Mouse (Mus musculus) embryonic stem cell, embryonic (primary cell): Measurements from ENCODE around the gene Serinc2.

Source experiments
- CTCF ChIA-PET, 4 experiments: fragments of 300-600 bp in 2 of 4; fragments of 350-600 bp in 2 of 4; sonication (Branson Sonifier 250); formaldehyde crosslinking; loops; one replicate each; lab custom pipeline; 2022; ENCODE audit warnings: inconsistent platforms in 2 of 4; lab: Charles Lee
- POLR2A ChIA-PET, 4 experiments: fragments of 300-600 bp in 2 of 4; fragments of 350-600 bp in 2 of 4; sonication (Branson Sonifier 250); formaldehyde crosslinking; loops; one replicate each; lab custom pipeline; 2022; ENCODE audit warnings: antibody characterized with exemption in 4 of 4, inconsistent platforms in 1 of 4; lab: Charles Lee

Gene Serinc2

GRCm38 (mm10) chr4:130279105-130279504 lies at the start of gene Serinc2:
TSS of gene Serinc2 (minus strand) at chr4:130279205.
- ChIA-PET CTCF (interaction anchor here in 1 of 4 experiments (1.4 kb wide), 1 partner anchor 13 kb away, joined by 3 read pairs; no protein-coding TSS in a partner anchor), POLR2A (no interaction called here)

DNA sequence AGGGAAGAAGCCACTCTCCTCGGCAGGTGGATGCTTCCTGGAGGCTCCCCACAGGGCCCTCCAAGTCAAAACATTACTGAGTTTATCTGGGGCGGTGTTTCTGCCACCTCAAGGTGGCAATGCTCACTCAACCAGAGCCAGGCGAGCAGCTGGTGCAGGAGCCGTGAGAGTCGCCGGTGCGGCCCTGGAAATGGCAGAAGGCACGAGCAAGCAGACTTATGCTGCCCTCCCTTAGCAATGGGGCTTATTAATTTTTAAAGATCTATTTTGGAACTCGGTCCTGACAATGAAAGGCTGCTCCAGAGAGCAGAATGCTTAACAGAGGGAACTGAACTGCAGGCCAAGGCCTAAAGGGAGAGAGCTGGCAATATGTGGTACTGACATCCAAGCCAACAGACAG lies 48.4 kb upstream of the Serinc2 start:
- ChIA-PET POLR2A (interaction anchor here (0.6 to 3.3 kb wide), 10 partner anchors 9 to 194 kb away, joined by 3 to 12 read pairs (median 4); partner anchors contain the start of genes Fabp3 (in 1 of the 4), Gm10570 (in 1 of the 4), Snrnp40 (in 1 of the 4) and Zcchc17 (in 1 of the 4)), CTCF (interaction anchor here (0.6 to 2.2 kb wide), 8 partner anchors 8 to 207 kb away, joined by 3 to 10 read pairs (median 3); no protein-coding TSS in a partner anchor)

- ChIA-PET POLR2A (interaction anchor here in 2 of 4 experiments (0.7 to 23.8 kb wide), 11 partner anchors 11 to 343 kb away, joined by 3 to 432 read pairs (median 4); partner anchors contain the start of genes Fabp3 (in 1 of the 2), Gm10570 (in 1 of the 2), Snrnp40 (in 1 of the 2) and Zcchc17 (in 1 of the 2)), CTCF (interaction anchor here in 2 of 4 experiments (0.6 to 1.3 kb wide), 2 partner anchors 16 to 109 kb away, joined by 5 to 10 read pairs; no protein-coding TSS in a partner anchor)
Observed at GRCm38 (mm10) chr4:130325446-130325845, 46.4 kb upstream of the Serinc2 start.

DNA sequence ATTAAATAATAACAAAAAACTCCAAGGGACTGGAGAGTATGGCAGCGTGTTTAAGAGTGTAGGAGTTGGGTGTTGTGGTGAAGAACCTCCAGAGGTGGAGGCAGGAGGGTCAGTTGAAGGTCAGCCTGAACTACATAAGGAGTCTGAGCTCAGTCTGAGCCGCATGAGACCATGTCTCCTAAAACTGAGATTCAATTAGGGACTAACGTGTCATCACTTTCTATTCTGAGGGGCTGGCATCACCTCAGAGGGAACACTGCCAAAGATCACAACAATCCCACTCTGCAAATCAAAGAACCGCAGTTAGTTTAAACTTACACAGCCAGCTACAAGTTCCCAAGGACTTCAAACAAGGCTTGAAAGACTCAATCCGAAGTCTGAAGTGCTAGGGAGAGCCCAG lies 44.6 kb upstream of the Serinc2 start:
- CTCF ChIA-PET: interaction anchor here in 1 of 4 experiments (0.6 kb wide), 1 partner anchor 225 kb away, joined by 7 read pairs; no protein-coding TSS in a partner anchor
- POLR2A ChIA-PET: interaction anchor here in 3 of 4 experiments (1.1 to 23.8 kb wide), 7 partner anchors 13 to 197 kb away, joined by 3 to 432 read pairs (median 6); partner anchors contain the start of genes Fabp3 (in 1 of the 3) and Gm10570 (in 1 of the 3)

GRCm38 (mm10) chr4:130323165-130323564 lies 44.2 kb upstream of the Serinc2 start:
- CTCF ChIA-PET: interaction anchor here in 1 of 4 experiments (0.6 to 1.0 kb wide), 2 partner anchors 31 to 225 kb away, joined by 3 to 7 read pairs; no protein-coding TSS in a partner anchor
- POLR2A ChIA-PET: interaction anchor here in 3 of 4 experiments (1.1 to 23.8 kb wide), 8 partner anchors 12 to 198 kb away, joined by 3 to 432 read pairs (median 6); partner anchors contain the start of genes Fabp3 (in 1 of the 3) and Gm10570 (in 1 of the 3)

DNA sequence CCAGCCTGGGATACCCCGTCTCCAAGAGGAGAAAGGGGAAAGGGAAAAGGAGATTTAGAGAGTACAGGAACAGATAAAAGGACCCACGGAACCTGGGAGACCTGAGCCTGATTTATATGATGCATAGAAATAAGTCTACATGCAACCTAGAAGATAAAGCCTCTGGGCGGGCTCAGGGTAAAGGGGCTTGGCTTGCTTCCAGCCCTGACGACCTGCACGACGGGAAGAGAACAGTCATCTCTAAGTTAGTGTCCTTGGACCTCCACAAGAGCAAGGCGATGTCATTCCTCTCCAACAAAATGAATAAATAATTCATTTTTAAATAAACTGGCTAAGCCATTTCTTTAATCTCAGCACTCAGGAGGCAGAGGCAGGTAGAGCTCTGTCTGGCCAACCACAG lies 43.6 kb upstream of the Serinc2 start:
- POLR2A ChIA-PET: interaction anchor here in 3 of 4 experiments (1.1 to 23.8 kb wide), 7 partner anchors 12 to 198 kb away, joined by 3 to 432 read pairs (median 5); partner anchors contain the start of gene Fabp3 (in 1 of the 3)
- CTCF ChIA-PET: interaction anchor here in 1 of 4 experiments (1.0 kb wide), 1 partner anchor 30 kb away, joined by 3 read pairs; no protein-coding TSS in a partner anchor

DNA sequence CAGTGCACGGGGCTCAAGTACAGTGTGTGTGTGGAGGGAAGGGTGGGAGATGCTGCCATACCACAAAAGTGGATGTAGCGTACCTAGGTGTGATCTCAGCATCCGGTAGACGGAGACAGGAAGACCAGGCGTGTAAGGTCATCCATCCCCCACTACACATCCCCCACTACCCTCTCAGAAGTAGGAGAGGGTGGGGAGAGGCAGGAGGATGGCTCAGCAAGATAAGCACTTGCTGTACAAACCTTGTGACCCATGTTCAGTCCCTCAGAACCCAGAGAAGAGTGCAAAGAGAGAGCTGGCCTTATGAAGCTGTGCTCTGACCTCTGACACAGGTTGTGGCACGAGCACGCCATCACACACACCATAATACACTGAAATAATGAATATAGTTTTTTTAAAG lies 42.6 kb upstream of the Serinc2 start:
- CTCF ChIA-PET: no interaction called here
- POLR2A ChIA-PET: interaction anchor here in 3 of 4 experiments (0.6 to 23.8 kb wide), 6 partner anchors 13 to 48 kb away, joined by 3 to 432 read pairs (median 32); partner anchors contain the start of genes Fabp3 (in 2 of the 3) and Gm10570 (in 2 of the 3)

DNA sequence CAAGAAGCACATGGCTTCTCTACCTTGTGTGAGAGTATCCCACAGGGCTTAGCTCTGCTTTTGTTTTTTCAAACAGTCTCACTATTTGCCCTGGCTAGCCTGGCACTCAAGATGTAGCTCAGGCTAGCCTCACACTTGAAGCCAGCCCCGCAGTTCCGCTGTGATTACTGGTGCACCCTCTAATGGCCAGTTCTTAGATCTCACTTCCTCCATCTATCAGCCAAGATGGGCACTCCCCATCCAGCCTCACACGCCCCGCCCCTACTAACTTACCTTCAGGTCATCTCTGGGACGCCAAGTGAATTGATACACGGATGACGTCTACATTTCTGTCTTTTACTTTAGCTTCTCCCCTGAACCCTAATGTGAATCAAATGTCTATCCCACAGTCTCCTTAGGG lies 40.6 kb upstream of the Serinc2 start:
- POLR2A ChIA-PET: interaction anchor here in 3 of 4 experiments (0.5 to 23.8 kb wide), 20 partner anchors 8 to 1309 kb away, joined by 3 to 432 read pairs (median 6); partner anchors contain the start of genes Fabp3 (in 3 of the 3), Gm10570 (in 3 of the 3), Snrnp40 (in 3 of the 3) and Zcchc17 (in 3 of the 3)
- CTCF ChIA-PET: interaction anchor here in 3 of 4 experiments (1.0 to 2.2 kb wide), 9 partner anchors 8 to 23 kb away, joined by 3 to 8 read pairs (median 6); partner anchors contain the start of genes Fabp3 (in 1 of the 3) and Gm10570 (in 1 of the 3)

DNA sequence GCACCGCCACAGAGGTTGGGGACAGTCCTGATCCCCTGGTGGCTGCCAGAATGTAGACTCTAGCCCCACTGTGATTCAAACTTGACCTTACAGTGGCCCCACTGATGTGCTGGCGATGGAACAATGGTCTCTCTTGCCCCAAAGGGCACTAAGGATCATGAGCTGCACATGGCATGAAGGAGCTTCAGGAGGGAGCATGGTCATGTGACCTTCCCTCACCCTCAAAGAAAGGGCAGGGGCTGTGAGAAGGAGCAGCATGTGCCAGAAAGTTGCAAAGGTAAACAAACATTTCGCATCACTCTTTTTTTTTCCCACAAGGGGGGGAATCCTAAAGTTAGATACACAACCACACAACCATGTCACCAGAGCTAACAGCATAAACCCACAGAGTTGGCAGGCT lies 39.1 kb upstream of the Serinc2 start:
- CTCF ChIA-PET: interaction anchor here in 3 of 4 experiments (0.5 to 2.2 kb wide), 6 partner anchors 10 to 222 kb away, joined by 3 to 8 read pairs (median 4); no protein-coding TSS in a partner anchor

DNA sequence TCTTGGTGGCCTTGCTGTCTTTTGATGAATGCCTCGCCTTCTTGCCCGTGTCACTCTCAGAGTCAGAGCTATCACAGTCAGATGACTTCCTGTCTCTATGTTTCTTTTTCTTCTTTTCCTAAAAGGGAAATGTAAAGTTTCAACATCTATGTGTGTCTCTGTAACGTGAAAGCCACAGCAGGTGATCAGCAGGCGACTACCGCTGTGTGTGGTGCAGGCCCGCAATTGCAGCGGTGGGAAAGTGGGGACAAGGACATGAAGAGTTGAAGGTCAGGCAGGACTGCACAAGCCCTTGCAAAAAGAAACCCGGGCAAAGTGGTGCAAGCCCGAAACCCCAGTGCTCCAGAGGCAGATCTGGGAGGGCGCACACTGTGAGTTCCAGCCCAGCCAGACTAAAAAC lies 37.7 kb upstream of the Serinc2 start:
- ChIA-PET POLR2A (interaction anchor here in 3 of 4 experiments (1.0 to 23.8 kb wide), 8 partner anchors 8 to 604 kb away, joined by 3 to 432 read pairs (median 60); partner anchors contain the start of genes Fabp3 (in 2 of the 3) and Gm10570 (in 2 of the 3)), CTCF (no interaction called here)

More for the DNA sequence above, 39.1 kb upstream of the Serinc2 start:
- POLR2A ChIA-PET: interaction anchor here in 3 of 4 experiments (0.7 to 23.8 kb wide), 20 partner anchors 9 to 353 kb away, joined by 3 to 432 read pairs (median 6); partner anchors contain the start of genes Fabp3 (in 3 of the 3), Gm10570 (in 3 of the 3), Snrnp40 (in 2 of the 3) and Zcchc17 (in 2 of the 3)

GRCm38 (mm10) chr4:130315771-130316527 lies 36.9 kb upstream of the Serinc2 start:
- CTCF ChIA-PET: interaction anchor here in 1 of 4 experiments (1.0 kb wide), 1 partner anchor 19 kb away, joined by 3 read pairs; no protein-coding TSS in a partner anchor
- POLR2A ChIA-PET: interaction anchor here in 3 of 4 experiments (0.6 to 23.8 kb wide), 9 partner anchors 7 to 605 kb away, joined by 3 to 432 read pairs (median 10); partner anchors contain the start of genes Fabp3 (in 1 of the 3) and Gm10570 (in 1 of the 3)

DNA sequence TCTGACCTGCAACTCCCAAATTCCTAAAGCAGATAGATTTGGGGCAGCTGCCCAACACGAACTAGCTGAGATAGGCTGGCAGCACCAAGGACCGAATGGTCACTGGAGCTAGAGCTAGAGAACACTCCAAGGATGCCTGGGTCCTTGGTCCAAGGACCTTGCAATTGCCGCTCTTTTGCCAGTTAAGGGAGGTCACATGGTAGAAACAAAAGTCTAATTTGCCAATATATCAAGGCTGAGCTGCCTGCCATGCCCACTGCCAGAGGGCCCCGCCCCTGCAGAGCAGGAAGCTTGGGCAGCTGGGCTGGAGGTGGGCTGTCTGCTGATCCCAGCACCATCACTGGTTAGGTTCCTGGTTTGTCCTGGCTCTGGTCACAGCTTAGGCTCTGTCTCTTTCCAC lies 34.5 kb upstream of the Serinc2 start:
- CTCF ChIA-PET: interaction anchor here in 2 of 4 experiments (1.4 kb wide), 3 partner anchors 16 to 218 kb away, joined by 3 to 4 read pairs (median 3); no protein-coding TSS in a partner anchor
- POLR2A ChIA-PET: interaction anchor here (0.6 to 23.8 kb wide), 21 partner anchors 9 to 214 kb away, joined by 3 to 432 read pairs (median 5); partner anchors contain the start of genes Snrnp40 (in 3 of the 4) and Zcchc17 (in 3 of the 4)

- ChIA-PET POLR2A (interaction anchor here in 3 of 4 experiments (0.5 to 23.8 kb wide), 17 partner anchors 9 to 1514 kb away, joined by 3 to 432 read pairs (median 6); partner anchors contain the start of genes Snrnp40 (in 3 of the 3) and Zcchc17 (in 3 of the 3)), CTCF (interaction anchor here in 2 of 4 experiments (0.5 to 2.9 kb wide), 3 partner anchors 16 to 221 kb away, joined by 3 to 7 read pairs (median 5); no protein-coding TSS in a partner anchor)
Observed at GRCm38 (mm10) chr4:130312526-130312925, 33.5 kb upstream of the Serinc2 start.

DNA sequence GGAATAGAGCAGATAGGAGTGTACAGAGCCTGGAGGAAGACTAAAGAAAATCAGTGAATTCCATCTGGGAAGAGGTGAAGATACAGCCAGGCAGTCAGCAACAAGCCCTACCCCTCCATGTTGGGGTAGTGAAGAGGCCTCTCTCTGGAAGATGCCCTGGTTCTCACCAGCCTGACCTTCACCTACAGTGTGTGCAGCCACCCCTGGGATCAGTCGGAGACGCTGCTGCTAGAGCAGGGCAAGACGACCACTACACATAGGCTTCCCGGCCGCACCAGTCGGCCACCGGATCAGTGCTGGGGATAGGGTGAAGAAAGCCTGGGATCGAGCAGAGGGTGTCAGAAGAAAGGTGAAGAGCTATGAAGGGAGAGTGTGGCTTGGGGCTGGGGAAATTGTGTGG lies 30.2 kb upstream of the Serinc2 start:
- CTCF ChIA-PET: interaction anchor here in 3 of 4 experiments (0.6 to 1.2 kb wide), 5 partner anchors 10 to 224 kb away, joined by 3 read pairs; no protein-coding TSS in a partner anchor
- POLR2A ChIA-PET: interaction anchor here (0.6 to 23.8 kb wide), 65 partner anchors 6 to 613 kb away, joined by 3 to 432 read pairs (median 5); partner anchors contain the start of genes Pef1 (in 3 of the 4), Snrnp40 (in 2 of the 4), Zcchc17 (in 2 of the 4) and Hcrtr1 (in 1 of the 4)

GRCm38 (mm10) chr4:130308231-130309081 lies 29.5 kb upstream of the Serinc2 start, which contains the start of the genes Fabp3 and Gm10570:
TSS of gene Fabp3 (plus strand) at chr4:130308595.
TSS of gene Gm10570 (minus strand) at chr4:130308674.
- CTCF ChIA-PET: interaction anchor here in 3 of 4 experiments (0.8 to 2.2 kb wide), 7 partner anchors 9 to 225 kb away, joined by 3 to 11 read pairs (median 4); no protein-coding TSS in a partner anchor
- POLR2A ChIA-PET: interaction anchor here (0.5 to 23.8 kb wide), 114 partner anchors 10 to 1077 kb away, joined by 3 to 432 read pairs (median 4); partner anchors contain the start of genes Pef1 (in 3 of the 4), Snrnp40 (in 3 of the 4), Zcchc17 (in 3 of the 4) and Nkain1 (in 2 of the 4)
